Mouse (Mus musculus) megakaryocyte, embryonic 14.5 days (primary cell): ENCODE data around the gene Fcgr3.
"Not testable (repeated sequence)": the region's sequence is repeated elsewhere in the genome, so short reads cannot be mapped to it uniquely, and the experiment has no call there.

Experiments
- FLI1 ChIP-seq: IDR thresholded peaks from 2 replicates; pipeline ENCODE4 v1.6.1; 2012; ENCODE audit warnings: low read length, inconsistent platforms, mixed read lengths
- GATA1 ChIP-seq: IDR thresholded peaks from 3 replicates; pipeline ENCODE4 v1.6.1; 2012; ENCODE audit warnings: mixed read lengths, low read length, inconsistent platforms, borderline replicate concordance

DNA sequence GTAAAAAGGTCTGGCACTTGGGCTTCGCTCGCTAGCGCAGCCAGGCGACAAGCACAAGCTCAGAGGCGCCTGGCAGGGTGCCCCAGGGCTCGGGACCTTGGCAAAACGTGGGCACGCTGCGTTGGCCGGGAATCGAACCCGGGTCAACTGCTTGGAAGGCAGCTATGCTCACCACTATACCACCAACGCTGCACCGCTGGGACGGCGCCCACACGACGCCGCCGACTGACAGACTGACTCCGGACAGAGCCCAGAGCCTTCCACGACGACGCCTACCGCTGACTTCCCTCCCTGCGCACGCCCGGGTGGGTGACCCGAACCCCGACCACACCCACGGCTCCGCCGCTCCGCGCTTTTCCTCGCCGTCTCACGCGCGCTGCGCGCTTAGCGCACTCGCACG is 7.5 kb upstream of the Fcgr3 start:
- not testable (repeated sequence) for TF ChIP-seq GATA1, FLI1
